Mouse (Mus musculus) adrenal gland, postnatal 25 days (tissue): ENCODE data around the gene Wdfy1. TPM values are rescaled to one million over a fixed set of nuclear protein-coding genes. Genes with fewer than 3 reads are reported as not detected.
A peak's percentile ranks its signal among the peaks of the same experiment; 100 is the strongest.

ENCODE experiments used
- DNase-seq: peaks from one replicate; pipeline ENCODE4 v3.0.0; 2021; ENCODE audit warnings: mixed read lengths
- total RNA-seq: library from RNA; stranded (reverse); gene quantifications from 2 replicates; pipeline ENCODE4 v1.2.3, GENCODE M21; 2021

The Wdfy1 gene
- total RNA-seq, 1 experiment from 2014 or later, result 48.5 TPM

GRCm38 (mm10) chr1:79711147-79712126 lies 64.5 kb downstream of the Wdfy1 start:
- DNase-seq, result no peak

- no peak for DNase-seq
Measured at GRCm38 (mm10) chr1:79710678-79711077, 65.3 kb downstream of the Wdfy1 start.

- DNase-seq, result no peak
Measured at GRCm38 (mm10) chr1:79710216-79710615, 65.7 kb downstream of the Wdfy1 start.

GRCm38 (mm10) chr1:79707383-79707782 lies 68.6 kb downstream of the Wdfy1 start:
- DNase-seq, result no peak

GRCm38 (mm10) chr1:79706707-79707106 lies 69.2 kb downstream of the Wdfy1 start:
- DNase-seq, result no peak

GRCm38 (mm10) chr1:79704672-79705071 lies 71.3 kb downstream of the Wdfy1 start:
- no peak for DNase-seq

GRCm38 (mm10) chr1:79703520-79703919 lies 72.4 kb downstream of the Wdfy1 start:
- no peak for DNase-seq

- no peak for DNase-seq
Measured at GRCm38 (mm10) chr1:79698506-79698905, 77.4 kb downstream of the Wdfy1 start.

GRCm38 (mm10) chr1:79697382-79697781 lies 78.6 kb downstream of the Wdfy1 start:
- DNase-seq, result no peak

GRCm38 (mm10) chr1:79696933-79697332 lies 79.0 kb downstream of the Wdfy1 start:
- no peak for DNase-seq

- no peak for DNase-seq
Measured at GRCm38 (mm10) chr1:79692482-79692881, 83.5 kb downstream of the Wdfy1 start.

GRCm38 (mm10) chr1:79687254-79687653 lies 88.7 kb downstream of the Wdfy1 start:
- DNase-seq, result no peak

- DNase-seq, result no peak
Measured at GRCm38 (mm10) chr1:79684027-79684426, 91.9 kb downstream of the Wdfy1 start.

- DNase-seq, result no peak
Measured at GRCm38 (mm10) chr1:79682936-79683335, 93.0 kb downstream of the Wdfy1 start.

GRCm38 (mm10) chr1:79680777-79681176 lies 95.2 kb downstream of the Wdfy1 start:
- no peak for DNase-seq

GRCm38 (mm10) chr1:79678117-79678684 lies 97.7 kb downstream of the Wdfy1 start:
- no peak for DNase-seq

GRCm38 (mm10) chr1:79675716-79676115 lies 100.2 kb downstream of the Wdfy1 start:
- no peak for DNase-seq

GRCm38 (mm10) chr1:79671543-79672337 lies 104.2 kb downstream of the Wdfy1 start, which contains the start of gene Ap1s3:
Gene Ap1s3 (minus strand): TSS chr1:79671972.
- peak; percentile 14 for DNase-seq

GRCm38 (mm10) chr1:79671196-79671542 lies 104.8 kb downstream of the Wdfy1 start:
- DNase-seq, result no peak

GRCm38 (mm10) chr1:79669419-79669974 lies 106.4 kb downstream of the Wdfy1 start:
- DNase-seq, result no peak

- no peak for DNase-seq
Measured at GRCm38 (mm10) chr1:79664911-79665310, 111.0 kb downstream of the Wdfy1 start.

- DNase-seq, result no peak
Measured at GRCm38 (mm10) chr1:79659598-79659997, 116.3 kb downstream of the Wdfy1 start.
